Mouse (Mus musculus) liver, embryonic 12.5 days (tissue): ENCODE measurements at regions not wholly inside any gene's neighbourhood (a gene's known extent, or its start where the extent isn't known, plus 50 kb on each side); places are given as distances from the start of the nearest gene placed in this dataset.

Experiments used
- ATAC-seq: fragments of 200-750 bp; cut with Nextera tagmentation; 2 replicates; pipeline ENCODE4 v1.8.0; 2017; ENCODE audit warnings: moderate number of reproducible peaks, mild to moderate bottlenecking, moderate library complexity
- H3K27ac ChIP-seq: fragments of 300-500 bp; sonication (generic); 2 replicates; pipeline ENCODE4 v1.5.1; 2016; ENCODE audit warnings: mild to moderate bottlenecking
- H3K27me3 ChIP-seq: fragments of 300-500 bp; sonication (generic); replicated peaks from 2 replicates; pipeline ENCODE4 v1.6.1; 2016; ENCODE audit warnings: mild to moderate bottlenecking, moderate library complexity
- H3K36me3 ChIP-seq: fragments of 300-500 bp; sonication (generic); 2 replicates; pipeline ENCODE4 v1.6.1; 2016; ENCODE audit warnings: mild to moderate bottlenecking, moderate library complexity
- H3K4me1 ChIP-seq: fragments of 300-500 bp; sonication (generic); 2 replicates; pipeline ENCODE4 v1.6.1; 2016
- H3K4me2 ChIP-seq: fragments of 300-500 bp; sonication (generic); 2 replicates; pipeline ENCODE4 v1.6.1; 2016; ENCODE audit warnings: mild to moderate bottlenecking, moderate library complexity
- H3K4me3 ChIP-seq: fragments of 300-500 bp; sonication (generic); 2 replicates; pipeline ENCODE4 v1.5.1; 2016; ENCODE audit warnings: mild to moderate bottlenecking, moderate library complexity
- H3K9ac ChIP-seq: fragments of 300-500 bp; sonication (generic); 2 replicates; pipeline ENCODE4 v1.6.1; 2016; ENCODE audit warnings: mild to moderate bottlenecking, moderate library complexity
- H3K9me3 ChIP-seq: fragments of 300-500 bp; sonication (generic); replicated peaks from 2 replicates; pipeline ENCODE4 v1.6.1; 2016; ENCODE audit warnings: mild to moderate bottlenecking, moderate library complexity
- WGBS: fragments of 180-500 bp; shearing (Covaris S2); methylation state at CpG from one replicate; pipeline ENCODE4 v1.1.7; 2016; ENCODE audit not compliant: insufficient replicate concordance; 5-methylcytosine and 5-hydroxymethylcytosine counted together

DNA sequence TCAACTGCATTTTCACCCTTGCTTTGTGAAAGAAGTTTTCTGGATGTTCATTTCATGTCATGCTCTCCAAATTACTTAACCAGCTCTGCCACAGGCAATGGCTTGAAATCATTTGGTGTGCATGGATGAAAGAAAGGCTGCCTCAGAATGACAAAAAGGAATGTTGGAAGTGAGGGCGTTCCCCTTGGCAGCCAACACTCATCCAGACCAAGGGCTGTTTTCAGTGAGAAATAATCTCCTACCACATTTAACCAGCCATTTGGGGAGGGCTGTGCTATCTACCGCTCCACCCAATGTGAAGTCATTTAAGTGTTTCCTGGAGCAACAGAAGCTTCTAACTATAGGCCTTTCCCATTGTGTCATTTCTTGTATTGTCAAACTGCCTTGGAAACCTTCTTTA is 650.8 kb downstream of the Fat4 start:
- Histone ChIP-seq H3K4me3 (no peak overlapping the region), H3K27me3 (no peaks in the 10 kb centered on the region), H3K4me1 (no peaks in the 10 kb centered on the region), H3K27ac (no peak overlapping the region), H3K9ac (no peak overlapping the region), H3K9me3 (no peaks in the 10 kb centered on the region), H3K4me2 (no peak overlapping the region), H3K36me3 (no peaks in the 10 kb centered on the region)
- ATAC-seq = no peak
- 65% methylated on average over 2 of the region's 2 CpGs for WGBS

DNA sequence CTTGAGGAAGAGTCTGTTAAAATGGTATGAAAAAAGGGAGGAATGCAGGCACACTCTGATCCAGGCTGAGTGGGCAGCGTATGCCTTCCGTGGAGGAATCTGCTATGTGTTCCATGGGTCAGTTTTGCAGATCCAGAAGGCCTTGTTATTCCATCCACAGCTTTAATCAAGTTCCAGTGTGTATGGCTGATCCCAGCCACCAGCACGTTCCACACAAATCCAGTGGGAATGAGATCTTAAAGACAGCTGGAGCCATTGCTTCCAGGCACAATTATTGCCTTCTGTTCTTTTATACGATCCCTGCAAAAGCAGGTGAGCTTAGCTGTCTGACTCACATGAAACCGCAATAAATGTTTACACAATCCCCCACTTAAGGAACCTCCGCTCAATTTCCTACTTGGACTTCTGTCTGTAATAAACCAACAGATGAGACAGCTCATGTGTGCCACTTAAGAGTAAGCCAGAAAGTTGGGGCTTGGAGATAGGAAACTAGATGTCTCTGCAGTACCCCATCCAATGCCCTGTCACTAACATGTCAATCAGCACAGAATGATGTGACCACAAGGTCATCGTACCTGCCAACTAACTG is 653.9 kb downstream of the Fat4 start:
- H3K4me2 ChIP-seq = no peak overlapping the region
- no peak overlapping the region for H3K4me3 ChIP-seq
- H3K9ac ChIP-seq = no peak overlapping the region
- 74% methylated on average over 7 of the region's 7 CpGs for WGBS
- H3K9me3 ChIP-seq = no peaks in the 10 kb centered on the region
- no peak overlapping the region for H3K27ac ChIP-seq
- H3K36me3 ChIP-seq = no peaks in the 10 kb centered on the region
- H3K4me1 ChIP-seq = no peaks in the 10 kb centered on the region
- no peaks in the 10 kb centered on the region for H3K27me3 ChIP-seq
- ATAC-seq = no peak

DNA sequence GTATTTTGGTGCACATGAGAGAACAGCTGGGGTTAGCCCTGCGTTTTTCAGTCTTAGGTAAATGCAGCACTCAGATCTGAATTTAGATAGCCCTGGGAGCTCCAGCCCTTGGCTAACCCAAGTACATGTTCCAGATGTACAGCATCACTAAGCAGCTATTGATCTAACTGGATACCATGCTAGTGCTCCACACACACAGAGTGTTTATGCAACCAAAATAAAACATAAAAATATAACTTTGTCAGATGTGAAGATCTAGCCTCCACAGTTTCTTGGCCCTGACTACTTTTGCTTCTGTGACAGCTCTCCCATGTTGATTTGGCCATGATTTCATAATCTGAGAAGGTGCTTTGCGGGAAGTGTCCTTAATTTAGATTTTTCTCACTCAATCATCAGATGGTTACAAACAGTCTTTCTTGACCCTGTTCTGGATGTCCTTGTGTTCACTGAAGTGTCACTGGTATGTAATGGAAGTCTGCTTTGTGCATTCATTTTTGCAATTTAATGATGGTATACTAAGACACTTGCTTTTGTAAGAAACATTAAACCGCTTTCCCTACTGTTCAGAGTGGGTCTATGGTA is 672.8 kb downstream of the Fat4 start:
- H3K9ac ChIP-seq = no peak overlapping the region
- no peaks in the 10 kb centered on the region for H3K4me1 ChIP-seq
- 66% methylated on average over 3 of the region's 3 CpGs for WGBS
- no peak overlapping the region for H3K27ac ChIP-seq
- no peak overlapping the region for H3K4me2 ChIP-seq
- H3K36me3 ChIP-seq = no peaks in the 10 kb centered on the region
- no peak overlapping the region for H3K4me3 ChIP-seq
- ATAC-seq = no peak
- no peaks in the 10 kb centered on the region for H3K9me3 ChIP-seq
- H3K27me3 ChIP-seq = no peaks in the 10 kb centered on the region

DNA sequence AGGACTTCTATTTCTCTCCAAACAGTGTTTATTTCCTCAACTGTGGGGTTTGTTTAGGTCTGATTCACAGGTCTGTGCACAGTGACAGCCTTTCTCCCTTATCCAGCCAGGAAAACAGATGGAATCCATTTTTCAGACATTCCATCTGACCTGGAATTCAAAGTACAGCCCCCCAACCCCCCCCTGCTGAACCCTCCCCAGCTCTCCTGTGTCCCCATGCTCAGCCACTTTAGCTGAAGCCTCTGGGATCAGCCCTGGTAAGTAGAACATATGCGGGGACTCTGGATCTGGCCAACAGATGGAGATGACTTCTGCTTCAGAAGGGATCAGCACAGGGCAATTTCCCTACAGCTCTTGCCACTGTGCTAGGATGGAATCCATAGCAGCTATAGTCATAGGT is 674.2 kb downstream of the Fat4 start:
- H3K4me1 ChIP-seq = no peaks in the 10 kb centered on the region
- H3K4me2 ChIP-seq = no peak overlapping the region
- H3K36me3 ChIP-seq = no peaks in the 10 kb centered on the region
- H3K4me3 ChIP-seq = no peak overlapping the region
- H3K9ac ChIP-seq = no peak overlapping the region
- no peak for ATAC-seq
- no peaks in the 10 kb centered on the region for H3K27me3 ChIP-seq
- 80% methylated on average over 1 of the region's 1 CpGs for WGBS
- H3K9me3 ChIP-seq = no peaks in the 10 kb centered on the region
- no peak overlapping the region for H3K27ac ChIP-seq

DNA sequence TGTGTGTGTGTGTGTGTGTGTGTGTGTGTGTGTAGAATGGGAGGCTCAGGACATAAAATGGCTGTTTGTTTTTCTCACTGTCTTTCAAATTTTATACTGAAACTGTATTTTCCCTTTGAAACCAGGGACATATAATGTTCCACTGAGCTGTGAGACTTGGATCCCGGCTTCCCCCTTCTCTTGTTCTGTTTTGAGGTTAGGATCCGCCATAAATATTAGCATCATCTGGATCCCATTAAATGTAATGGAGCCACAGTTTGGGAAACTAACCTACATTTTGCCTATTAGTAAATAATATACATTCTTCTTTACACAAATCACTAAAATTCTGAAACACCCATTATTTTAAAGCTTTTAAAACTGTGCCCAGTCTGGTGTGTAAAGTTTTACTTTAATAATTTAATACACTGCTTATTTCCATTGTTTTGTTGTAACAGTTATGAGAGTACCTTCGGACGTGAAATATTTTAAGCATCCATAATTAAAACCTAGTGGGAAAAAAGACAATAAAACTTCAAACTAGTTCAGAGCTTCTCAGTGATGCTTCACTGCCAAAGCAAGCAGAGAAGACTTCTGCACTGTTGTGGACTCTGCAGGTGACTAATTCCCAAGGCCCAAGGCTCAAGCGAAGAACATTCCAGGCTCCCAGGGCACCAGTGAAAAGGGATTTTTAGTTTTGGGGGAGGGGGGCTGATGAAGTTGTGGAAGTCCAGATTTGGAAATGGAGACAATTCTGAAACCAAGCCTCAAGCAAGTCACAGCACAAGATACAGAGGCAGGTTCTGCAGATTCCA is 684.9 kb downstream of the Fat4 start:
- Histone ChIP-seq H3K9ac (no peak overlapping the region), H3K9me3 (no peaks in the 10 kb centered on the region), H3K4me3 (no peak overlapping the region), H3K4me1 (no peaks in the 10 kb centered on the region), H3K27ac (no peak overlapping the region), H3K4me2 (no peak overlapping the region), H3K36me3 (no peaks in the 10 kb centered on the region), H3K27me3 (no peaks in the 10 kb centered on the region)
- no peak for ATAC-seq
- WGBS = 72% methylated on average over 5 of the region's 5 CpGs

DNA sequence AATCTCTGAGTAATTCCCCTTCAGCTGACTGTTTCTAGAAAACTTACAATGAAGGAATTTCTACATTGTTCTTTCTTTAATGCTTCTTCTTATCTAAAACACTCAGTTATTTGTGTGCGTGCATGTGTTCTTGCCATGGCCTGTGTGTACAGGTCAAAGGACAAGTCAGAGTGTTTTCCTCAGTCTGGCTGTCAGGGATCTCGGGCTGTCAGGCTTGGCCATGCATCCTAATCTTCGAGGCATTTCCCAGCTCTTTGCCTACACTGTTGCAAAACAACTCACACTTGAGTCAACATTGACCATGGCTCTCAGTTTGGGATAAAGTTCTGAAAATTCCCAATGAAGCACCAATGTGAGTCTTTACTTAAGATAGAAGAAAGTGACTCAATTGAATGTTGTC is 688.5 kb downstream of the Fat4 start:
- Histone ChIP-seq H3K9ac (no peak overlapping the region), H3K27ac (no peak overlapping the region), H3K4me1 (no peaks in the 10 kb centered on the region), H3K36me3 (no peaks in the 10 kb centered on the region), H3K4me2 (no peak overlapping the region), H3K27me3 (no peaks in the 10 kb centered on the region), H3K9me3 (no peaks in the 10 kb centered on the region), H3K4me3 (no peak overlapping the region)
- WGBS = 49% methylated on average over 3 of the region's 3 CpGs
- ATAC-seq = no peak

DNA sequence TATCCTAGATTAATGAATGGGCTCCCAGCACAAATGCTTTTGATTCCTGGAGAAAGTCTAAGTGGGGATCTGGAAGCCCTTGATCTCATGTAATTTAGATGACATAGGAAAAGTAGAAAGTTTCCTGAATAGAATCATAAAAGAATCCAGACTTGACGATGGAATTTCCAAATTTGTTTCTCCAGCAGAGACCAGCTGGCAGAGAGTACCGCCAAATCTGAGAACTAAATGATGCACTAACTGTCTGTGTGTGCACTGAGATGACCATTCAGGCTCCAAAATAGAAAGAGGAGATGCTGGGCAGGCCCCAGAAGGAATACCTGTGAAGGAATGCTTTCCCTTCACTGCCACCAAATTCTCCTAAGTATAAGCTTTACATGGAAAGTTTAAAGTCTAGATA is 704.6 kb downstream of the Fat4 start:
- no peak for ATAC-seq
- no peaks in the 10 kb centered on the region for H3K27me3 ChIP-seq
- 61% methylated on average over 2 of the region's 2 CpGs for WGBS

DNA sequence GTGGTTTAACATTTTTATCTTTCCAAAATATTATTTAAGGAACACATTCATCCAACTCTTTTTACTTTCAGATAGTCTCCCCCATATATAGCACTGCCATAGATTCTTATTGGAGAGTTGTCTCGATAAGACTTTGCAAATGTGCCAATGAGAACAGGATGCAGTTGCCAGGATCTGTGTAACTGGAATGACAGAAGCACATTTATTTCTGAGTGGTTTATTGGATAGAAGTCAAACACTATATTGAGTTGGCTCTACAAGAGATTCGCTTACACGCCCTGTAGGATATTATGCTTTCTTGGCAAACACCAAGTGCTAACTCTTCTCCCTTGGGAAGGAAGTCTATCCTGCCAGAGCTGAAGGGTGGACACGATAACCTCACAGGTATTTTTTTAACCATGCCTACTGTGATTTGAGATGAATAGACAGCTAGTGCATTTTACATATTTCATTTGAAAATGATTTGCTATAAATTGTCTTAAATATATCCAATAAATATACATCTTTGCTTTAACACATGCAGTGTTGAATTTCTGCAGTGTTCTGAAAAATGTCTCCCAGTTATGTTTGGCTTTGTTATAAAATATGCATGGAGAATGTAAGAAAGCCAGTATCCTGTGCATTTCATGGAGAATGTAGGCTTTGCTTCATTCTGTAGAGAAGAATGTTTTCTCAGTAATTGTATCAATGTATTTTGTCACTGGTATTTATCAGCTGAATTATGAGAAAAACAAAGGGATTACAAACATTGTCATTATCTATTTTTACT is 705.8 kb downstream of the Fat4 start:
- Histone ChIP-seq H3K9ac (no peak overlapping the region), H3K9me3 (no peaks in the 10 kb centered on the region), H3K4me1 (no peaks in the 10 kb centered on the region), H3K27me3 (no peaks in the 10 kb centered on the region), H3K36me3 (no peaks in the 10 kb centered on the region), H3K27ac (no peak overlapping the region), H3K4me2 (no peak overlapping the region), H3K4me3 (no peak overlapping the region)
- ATAC-seq = no peak
- 75% methylated on average over 4 of the region's 4 CpGs for WGBS

More for the DNA sequence above, 704.6 kb downstream of the Fat4 start:
- Histone ChIP-seq H3K36me3 (no peaks in the 10 kb centered on the region), H3K9ac (no peak overlapping the region), H3K4me1 (no peaks in the 10 kb centered on the region), H3K27ac (no peak overlapping the region), H3K4me3 (no peak overlapping the region), H3K4me2 (no peak overlapping the region), H3K9me3 (no peaks in the 10 kb centered on the region)

DNA sequence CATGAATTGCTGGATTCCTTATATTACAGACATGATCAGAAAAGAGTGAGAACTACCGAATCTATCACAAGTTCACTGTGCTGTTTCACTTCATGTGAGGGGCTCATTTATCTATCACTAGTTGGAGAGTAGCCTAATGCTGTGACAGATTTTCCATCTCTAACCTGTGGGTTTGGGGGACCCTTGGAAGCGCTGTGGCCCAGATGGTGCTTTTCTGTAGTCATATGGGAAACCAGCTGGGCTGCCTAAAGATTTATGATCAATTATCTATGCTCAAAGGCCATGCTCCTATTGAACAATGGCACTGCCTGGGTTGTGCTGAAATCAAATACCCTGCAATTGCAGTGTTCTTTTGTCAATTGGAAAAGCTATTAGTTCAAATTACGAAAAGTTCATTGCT is 723.2 kb downstream of the Fat4 start:
- Histone ChIP-seq H3K9me3 (no peaks in the 10 kb centered on the region), H3K27me3 (no peaks in the 10 kb centered on the region), H3K4me3 (no peak overlapping the region), H3K4me2 (no peak overlapping the region), H3K9ac (no peak overlapping the region), H3K4me1 (no peaks in the 10 kb centered on the region), H3K36me3 (no peaks in the 10 kb centered on the region), H3K27ac (no peak overlapping the region)
- no peak for ATAC-seq
- WGBS = 50% methylated on average over 3 of the region's 3 CpGs

DNA sequence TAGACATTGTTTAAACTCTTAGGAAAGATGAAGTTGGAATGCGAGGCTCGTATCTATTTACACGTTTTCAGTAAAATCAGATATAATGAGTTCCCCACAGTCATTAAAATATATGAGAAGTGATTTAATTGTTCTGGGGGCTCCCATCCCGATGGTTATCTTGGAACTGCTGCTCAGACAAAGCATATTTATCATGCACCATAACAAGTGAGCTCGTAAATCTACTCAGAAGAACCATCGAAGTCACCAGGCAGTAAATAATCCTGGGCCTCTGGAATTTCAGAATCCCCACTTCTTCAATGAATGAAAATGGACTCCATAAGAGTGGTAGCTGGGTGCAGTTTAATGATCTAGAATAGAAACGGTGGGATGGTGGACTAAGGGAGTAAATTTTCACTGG is 725.7 kb downstream of the Fat4 start:
- Histone ChIP-seq H3K9ac (no peak overlapping the region), H3K4me1 (no peaks in the 10 kb centered on the region), H3K4me2 (no peak overlapping the region), H3K27ac (no peak overlapping the region), H3K9me3 (no peaks in the 10 kb centered on the region), H3K27me3 (no peaks in the 10 kb centered on the region), H3K4me3 (no peak overlapping the region), H3K36me3 (no peaks in the 10 kb centered on the region)
- ATAC-seq = no peak
- 59% methylated on average over 7 of the region's 7 CpGs for WGBS

DNA sequence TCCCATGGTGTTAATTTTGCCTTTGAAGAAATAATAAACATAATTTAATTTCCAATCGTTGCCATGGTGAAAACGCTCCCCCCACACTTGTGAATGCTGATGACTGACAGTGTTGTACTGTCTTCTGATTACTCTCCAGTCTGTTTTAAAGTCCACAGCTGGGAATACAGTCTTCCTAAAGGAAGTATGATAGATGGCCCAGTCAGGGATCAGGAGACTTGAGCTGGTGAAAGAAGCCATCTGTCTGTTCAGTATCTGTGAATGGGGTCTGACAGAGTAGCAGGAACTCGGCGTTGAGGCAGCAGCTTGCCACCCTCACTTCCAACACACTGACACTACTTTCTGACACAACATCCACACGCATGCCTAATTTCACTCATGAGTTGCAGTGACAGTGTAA is 751.2 kb downstream of the Fat4 start:
- no peaks in the 10 kb centered on the region for H3K9me3 ChIP-seq
- H3K9ac ChIP-seq = no peak overlapping the region
- 70% methylated on average over 5 of the region's 5 CpGs for WGBS
- no peak overlapping the region for H3K4me3 ChIP-seq
- no peaks in the 10 kb centered on the region for H3K4me1 ChIP-seq
- H3K36me3 ChIP-seq = no peaks in the 10 kb centered on the region
- no peaks in the 10 kb centered on the region for H3K27me3 ChIP-seq
- no peak for ATAC-seq
- H3K4me2 ChIP-seq = no peak overlapping the region
- no peak overlapping the region for H3K27ac ChIP-seq

DNA sequence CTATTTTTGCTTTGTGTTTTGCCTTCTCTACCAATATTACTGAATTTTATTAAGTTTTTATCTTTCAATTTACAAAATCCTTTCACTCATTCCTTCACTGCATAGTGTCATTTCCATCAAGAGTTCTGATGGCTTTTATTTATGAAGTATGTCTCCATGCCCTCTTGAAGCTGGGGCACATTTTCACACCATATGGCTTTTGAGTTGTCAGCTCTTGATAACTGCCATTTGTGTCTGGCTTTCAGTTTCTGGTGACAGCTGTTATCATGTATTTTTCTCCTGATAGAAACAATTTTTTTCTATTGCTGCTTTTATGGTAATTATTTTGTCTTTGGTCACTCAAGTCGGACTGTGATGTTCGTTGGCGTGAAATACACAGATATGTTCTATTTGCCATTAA is 756.5 kb downstream of the Fat4 start:
- Histone ChIP-seq H3K4me3 (no peak overlapping the region), H3K36me3 (no peaks in the 10 kb centered on the region), H3K9ac (no peak overlapping the region), H3K27me3 (no peaks in the 10 kb centered on the region), H3K4me1 (no peaks in the 10 kb centered on the region), H3K9me3 (no peaks in the 10 kb centered on the region), H3K27ac (no peak overlapping the region), H3K4me2 (no peak overlapping the region)
- WGBS = 60% methylated on average over 3 of the region's 3 CpGs
- ATAC-seq = no peak
